Mouse (Mus musculus): ENCODE results near the gene Gm21800.
"Not testable (repeated sequence)": the region's sequence is repeated elsewhere in the genome, so short reads cannot be mapped to it uniquely, and the experiment has no call there.

DNA sequence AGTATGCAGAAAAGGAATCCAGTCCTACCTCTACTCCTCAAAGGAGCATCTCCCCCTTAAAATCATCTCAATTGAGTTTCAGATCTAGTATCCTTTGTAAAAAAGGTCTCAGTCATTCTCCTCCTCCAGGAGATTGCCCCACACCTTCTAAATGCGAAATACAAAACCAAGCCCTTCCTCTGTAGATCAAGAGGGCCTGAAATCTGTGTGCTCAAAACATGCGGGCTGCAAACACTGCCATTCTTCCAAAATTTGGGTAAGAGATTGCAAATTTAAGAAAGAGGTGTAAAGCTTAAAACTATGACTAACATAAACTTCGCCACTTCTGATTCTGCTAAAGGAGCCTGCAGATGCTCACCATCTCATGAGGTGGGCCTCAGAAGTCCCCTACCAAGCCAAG lies at the start of gene Gm21800:
- not testable (repeated sequence) for TF ChIP-seq CTCF (IDR thresholded peaks at IDR 0.05; ENCODE audit: low read depth, low read length); POLR2A (IDR thresholded peaks at IDR 0.05; ENCODE audit: borderline replicate concordance, low read depth, low read length)
